Mouse (Mus musculus): ENCODE measurements around the gene Zfp444. TPM values are rescaled to one million over a fixed set of nuclear protein-coding genes. Genes with fewer than 3 reads are reported as not detected.
A peak's percentile ranks its signal among the peaks of the same experiment; 100 is the strongest.

Zfp444 gene
- polyA plus RNA-seq (2016; fragmentation: Nextera tagmentation; extraction: Ambion mirVana) = 85.1 and 86.3 TPM in 2 replicates

DNA sequence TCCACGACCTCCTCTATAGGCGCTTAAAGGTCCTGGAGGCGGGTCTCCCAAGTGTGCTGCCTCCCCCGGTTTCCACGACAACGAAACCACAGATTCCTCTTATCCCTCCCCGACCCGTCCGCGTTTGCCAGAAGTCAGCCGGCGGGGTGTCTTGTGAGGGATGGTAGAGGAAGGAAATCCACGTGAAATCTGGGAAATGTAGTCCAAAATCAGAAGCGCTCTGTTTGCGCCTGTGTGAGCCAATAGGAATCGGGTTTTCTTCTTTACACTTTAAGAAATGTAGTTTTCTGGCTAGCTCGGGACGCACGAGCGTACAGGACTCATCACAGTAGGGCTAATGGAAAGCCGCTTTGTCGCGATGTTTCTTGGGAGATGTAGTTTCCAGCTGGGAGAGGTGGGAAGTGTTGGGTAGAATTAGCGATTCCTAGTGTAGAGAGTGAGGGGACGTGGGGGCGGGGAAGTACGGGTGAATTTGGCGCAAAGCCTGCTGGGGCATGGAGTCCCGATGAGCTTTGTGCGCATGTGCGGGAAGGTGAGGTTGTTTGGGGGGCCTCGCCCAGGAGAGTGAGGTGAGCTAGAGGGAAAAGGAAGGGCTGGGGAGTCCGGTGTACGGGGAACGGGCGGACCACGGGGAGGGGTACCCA is at the start of gene Zfp444:
TSS of gene Zfp444 (plus strand) at position 221 of the 644 bp plus-strand sequence.
- peak; percentile 97 for DNase-seq (ENCODE audit: low spot score)
- under 1% methylated on average over 37 of the region's 37 CpGs for WGBS
- Histone ChIP-seq H3K27me3 (replicated peaks; ENCODE audit: low read depth, poor library complexity, severe bottlenecking) (no peaks in the 10 kb centered on the region), H3K4me3 (peak within 1 kb of the TSS; percentile 81), H3K27ac (replicated peaks) (peak within 1 kb of the TSS; percentile 89), H3K36me3 (replicated peaks) (peaks cover 29% of the 10 kb centered on the region), H3K9me3 (no peaks in the 10 kb centered on the region), H3K4me1 (peaks cover 7% of the 10 kb centered on the region)

DNA sequence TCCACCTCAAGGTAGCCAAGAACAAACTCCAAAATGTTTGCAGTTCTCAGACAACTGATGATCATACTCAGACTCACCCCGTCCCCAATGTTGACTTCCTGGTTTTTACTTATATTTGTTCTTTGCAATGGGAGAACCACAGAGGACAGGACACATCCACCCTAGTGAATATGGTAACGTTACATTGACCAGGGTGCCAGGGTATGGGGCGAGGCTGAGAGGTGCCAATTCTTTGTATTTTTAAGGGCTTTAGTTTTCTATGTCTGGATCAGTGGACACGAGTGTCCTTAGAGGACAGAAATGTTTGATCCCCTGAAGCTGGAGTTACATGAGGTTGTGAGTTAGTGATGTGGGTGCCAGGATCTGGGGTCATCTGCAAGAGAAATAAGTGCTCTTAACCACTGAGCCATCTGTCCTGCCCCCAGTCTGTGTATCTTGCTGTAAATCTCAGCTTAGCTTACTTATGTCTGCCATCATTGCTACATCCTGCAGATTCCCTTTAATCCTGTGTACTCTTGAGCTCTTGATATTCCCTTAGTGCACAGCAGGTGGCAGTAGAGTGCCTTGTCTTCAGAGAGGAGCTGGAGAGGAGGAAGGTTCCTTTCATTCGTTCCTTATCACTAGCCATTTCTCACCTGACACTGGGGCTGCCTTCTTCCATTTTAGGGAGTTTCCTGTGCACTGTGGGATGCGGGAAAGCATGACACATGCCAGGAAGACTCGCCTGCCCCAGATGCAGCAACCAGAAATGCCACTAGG is 45.2 kb upstream of the Zfp444 start:
- Histone ChIP-seq H3K27ac (replicated peaks) (no peak overlapping the region), H3K9me3 (peaks cover 5% of the 10 kb centered on the region; the same call in 1 of the 2 replicates), H3K36me3 (replicated peaks) (peaks cover 19% of the 10 kb centered on the region), H3K27me3 (replicated peaks; ENCODE audit: low read depth, poor library complexity, severe bottlenecking) (no peaks in the 10 kb centered on the region), H3K4me1 (no peaks in the 10 kb centered on the region), H3K4me3 (no peak overlapping the region)
- peak; percentile 61 for DNase-seq (ENCODE audit: low spot score)
- WGBS = 39% methylated on average over 7 of the region's 7 CpGs

DNA sequence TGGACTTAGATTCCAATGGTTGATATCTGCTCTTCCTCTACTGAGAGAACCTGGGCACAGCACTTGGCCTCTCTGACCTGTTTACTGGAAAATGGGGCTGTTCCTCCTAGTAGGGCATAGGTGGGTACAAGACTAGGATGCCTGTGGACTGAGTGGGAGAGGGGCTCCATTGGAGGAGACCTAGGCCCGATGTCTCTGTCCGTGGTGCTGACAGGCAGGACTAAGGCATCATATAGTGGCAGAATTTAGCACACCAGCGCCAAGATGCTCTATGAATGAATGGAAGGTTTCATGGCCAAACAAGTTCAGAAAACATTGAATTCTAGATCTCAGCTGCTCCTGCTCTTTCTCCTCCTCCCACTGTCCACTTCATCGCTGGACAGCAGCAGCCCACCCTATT is 41.7 kb upstream of the Zfp444 start:
- Histone ChIP-seq H3K36me3 (replicated peaks) (peaks cover 54% of the 10 kb centered on the region), H3K4me1 (no peaks in the 10 kb centered on the region), H3K4me3 (no peak overlapping the region), H3K9me3 (peaks cover 27% of the 10 kb centered on the region), H3K27ac (replicated peaks) (no peak overlapping the region), H3K27me3 (replicated peaks; ENCODE audit: low read depth, poor library complexity, severe bottlenecking) (no peaks in the 10 kb centered on the region)
- 48% methylated on average over 4 of the region's 4 CpGs for WGBS
- peak; percentile 44 for DNase-seq (ENCODE audit: low spot score)

DNA sequence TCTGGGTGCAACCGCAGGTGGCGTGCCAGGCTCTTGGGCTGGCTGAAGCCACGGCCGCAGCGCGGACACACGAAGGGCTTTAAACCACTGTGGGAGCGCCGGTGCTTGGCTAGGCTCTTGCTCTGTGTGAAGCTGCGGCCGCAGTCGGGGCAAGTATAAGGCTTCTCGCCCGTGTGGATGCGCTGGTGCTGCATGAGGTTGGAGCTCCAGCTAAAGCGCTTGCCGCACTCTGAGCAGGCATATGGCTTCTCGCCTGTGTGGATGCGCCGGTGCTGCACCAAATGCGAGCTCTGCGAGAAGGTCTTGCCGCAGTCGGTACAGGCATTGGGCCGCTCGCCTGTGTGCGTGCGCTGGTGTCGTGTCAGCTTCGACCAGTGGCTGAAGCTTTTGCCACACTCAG is 39.4 kb upstream of the Zfp444 start:
- Histone ChIP-seq H3K4me1 (no peaks in the 10 kb centered on the region), H3K36me3 (replicated peaks) (peaks cover 75% of the 10 kb centered on the region), H3K9me3 (peaks cover 27% of the 10 kb centered on the region), H3K27me3 (replicated peaks; ENCODE audit: low read depth, poor library complexity, severe bottlenecking) (no peaks in the 10 kb centered on the region), H3K27ac (replicated peaks) (no peak overlapping the region), H3K4me3 (no peak overlapping the region)
- 87% methylated on average over 30 of the region's 30 CpGs for WGBS
- no peak for DNase-seq (ENCODE audit: low spot score)

DNA sequence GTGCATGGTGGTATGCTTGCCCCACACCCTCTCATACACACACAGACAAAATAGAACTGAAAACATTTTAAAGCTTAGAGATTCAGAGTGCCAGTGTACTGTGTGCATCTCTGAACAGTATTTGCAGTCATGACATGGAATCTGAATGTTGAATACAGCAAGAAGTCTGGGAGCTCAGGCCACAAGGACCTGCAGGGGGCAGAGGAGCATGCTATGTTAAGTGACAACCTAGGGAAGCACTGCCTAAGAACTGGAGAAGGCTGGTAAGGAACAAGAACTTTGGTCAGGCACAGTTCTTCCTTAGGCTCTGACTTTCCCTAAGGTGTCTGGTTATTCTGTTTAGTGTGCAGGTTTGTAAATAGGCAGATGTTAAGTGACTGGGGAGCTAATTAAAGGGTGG is 35.5 kb upstream of the Zfp444 start:
- Histone ChIP-seq H3K9me3 (peaks cover 26% of the 10 kb centered on the region), H3K27ac (replicated peaks) (no peak overlapping the region), H3K4me1 (no peaks in the 10 kb centered on the region), H3K27me3 (replicated peaks; ENCODE audit: low read depth, poor library complexity, severe bottlenecking) (no peaks in the 10 kb centered on the region), H3K4me3 (no peak overlapping the region), H3K36me3 (replicated peaks) (peaks cover 91% of the 10 kb centered on the region)
- no peak for DNase-seq (ENCODE audit: low spot score)

DNA sequence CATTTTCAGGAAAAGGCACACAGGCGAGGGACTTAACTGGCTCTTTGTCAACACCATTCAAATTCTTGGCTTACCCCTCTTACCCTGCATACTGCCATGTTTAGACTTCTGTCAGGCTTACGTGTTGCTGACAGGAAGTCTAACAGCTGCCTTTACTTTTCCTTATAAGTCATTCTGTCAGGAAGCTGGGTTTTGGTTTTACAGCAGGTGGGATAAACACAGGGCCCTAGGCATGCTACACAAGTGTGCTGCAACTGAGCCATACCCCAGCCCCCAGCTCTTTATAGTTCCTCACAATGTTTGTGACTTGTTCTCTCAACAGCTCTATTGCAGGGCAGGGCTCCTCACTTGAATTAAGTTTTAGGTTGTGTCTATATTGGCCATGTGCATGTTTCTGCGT is 32.7 kb upstream of the Zfp444 start:
- H3K9me3 ChIP-seq = no peaks in the 10 kb centered on the region
- 88% methylated on average over 3 of the region's 3 CpGs for WGBS
- H3K36me3 ChIP-seq (replicated peaks) = peaks cover 70% of the 10 kb centered on the region

DNA sequence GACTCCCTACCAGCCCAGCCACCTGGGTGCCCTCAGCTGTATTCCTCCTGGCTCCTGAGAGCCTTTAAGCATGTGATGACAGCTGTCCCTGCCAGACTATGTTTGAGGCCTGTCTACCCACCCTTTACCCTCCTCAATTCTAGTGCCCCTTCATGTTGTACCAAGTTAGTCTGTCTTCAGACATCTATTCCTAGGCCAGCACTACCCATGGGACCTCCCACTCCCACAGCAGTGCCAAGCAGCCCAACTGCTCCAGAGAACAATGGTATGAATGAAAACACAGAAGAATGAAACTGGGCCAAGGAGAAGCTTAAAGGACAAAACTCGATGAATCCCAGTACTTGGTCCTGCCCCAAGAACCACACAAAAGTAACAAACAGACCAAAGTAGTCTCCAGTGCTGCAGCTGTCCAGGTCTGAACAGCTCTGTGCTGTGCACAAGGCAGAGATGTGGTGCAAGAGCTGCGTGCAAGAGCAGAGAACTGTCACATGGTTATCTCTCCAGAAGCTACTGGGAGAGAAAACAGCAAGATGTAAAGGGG is 28.0 kb upstream of the Zfp444 start:
- no peak for DNase-seq (ENCODE audit: low spot score)
- H3K27me3 ChIP-seq (replicated peaks; ENCODE audit: low read depth, poor library complexity, severe bottlenecking) = no peaks in the 10 kb centered on the region
- H3K9me3 ChIP-seq = no peaks in the 10 kb centered on the region
- peaks cover 28% of the 10 kb centered on the region for H3K36me3 ChIP-seq (replicated peaks)
- H3K27ac ChIP-seq (replicated peaks) = no peak overlapping the region
- no peak overlapping the region for H3K4me3 ChIP-seq
- peaks cover 5% of the 10 kb centered on the region; the same call in 1 of the 2 replicates for H3K4me1 ChIP-seq
- 94% methylated on average over 2 of the region's 2 CpGs for WGBS

More for the DNA sequence above, 32.7 kb upstream of the Zfp444 start:
- no peaks in the 10 kb centered on the region for H3K4me1 ChIP-seq
- no peak overlapping the region for H3K27ac ChIP-seq (replicated peaks)
- H3K4me3 ChIP-seq = no peak overlapping the region
- DNase-seq (ENCODE audit: low spot score) = no peak
- H3K27me3 ChIP-seq (replicated peaks; ENCODE audit: low read depth, poor library complexity, severe bottlenecking) = no peaks in the 10 kb centered on the region

DNA sequence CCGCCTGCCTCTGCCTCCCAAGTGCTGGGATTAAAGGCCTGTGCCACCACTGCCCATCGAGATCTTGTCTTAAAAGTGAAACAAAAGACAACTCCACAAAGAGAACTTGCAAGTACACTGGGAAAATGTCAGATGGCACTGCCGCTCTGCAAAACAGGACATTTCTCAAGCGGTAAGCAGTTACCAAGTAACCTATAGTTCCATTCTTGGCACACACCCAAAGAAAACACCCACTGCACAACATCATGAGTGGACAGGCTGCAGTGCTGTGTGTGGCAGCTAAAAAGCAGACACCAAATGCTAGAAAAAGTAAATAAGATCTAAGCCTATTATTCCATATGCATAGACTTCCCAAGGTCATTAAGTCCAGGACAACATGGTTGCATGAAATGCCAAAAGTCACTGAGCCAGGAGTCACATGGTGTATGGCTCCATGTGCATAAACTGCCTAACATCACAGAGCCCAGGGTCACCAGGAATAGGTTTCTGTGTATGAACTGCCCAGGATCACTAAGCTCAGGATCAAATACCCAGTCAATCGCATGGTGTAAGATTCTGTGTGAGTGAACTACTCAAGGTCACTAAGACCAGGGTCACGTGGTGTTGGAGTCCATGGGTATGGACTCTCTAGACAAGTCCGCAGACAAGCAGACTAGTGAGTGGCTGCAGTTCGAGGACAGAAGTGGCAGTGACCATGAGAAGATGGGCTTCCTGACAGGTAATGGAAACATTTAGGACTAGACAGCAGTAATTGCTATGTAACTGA is 26.4 kb upstream of the Zfp444 start:
- no peak overlapping the region for H3K4me3 ChIP-seq
- DNase-seq (ENCODE audit: low spot score) = no peak
- peaks cover 5% of the 10 kb centered on the region; the same call in 1 of the 2 replicates for H3K4me1 ChIP-seq
- H3K27me3 ChIP-seq (replicated peaks; ENCODE audit: low read depth, poor library complexity, severe bottlenecking) = no peaks in the 10 kb centered on the region
- no peaks in the 10 kb centered on the region for H3K9me3 ChIP-seq
- H3K27ac ChIP-seq (replicated peaks) = no peak overlapping the region
- 92% methylated on average over 8 of the region's 8 CpGs for WGBS
- peaks cover 14% of the 10 kb centered on the region for H3K36me3 ChIP-seq (replicated peaks)

DNA sequence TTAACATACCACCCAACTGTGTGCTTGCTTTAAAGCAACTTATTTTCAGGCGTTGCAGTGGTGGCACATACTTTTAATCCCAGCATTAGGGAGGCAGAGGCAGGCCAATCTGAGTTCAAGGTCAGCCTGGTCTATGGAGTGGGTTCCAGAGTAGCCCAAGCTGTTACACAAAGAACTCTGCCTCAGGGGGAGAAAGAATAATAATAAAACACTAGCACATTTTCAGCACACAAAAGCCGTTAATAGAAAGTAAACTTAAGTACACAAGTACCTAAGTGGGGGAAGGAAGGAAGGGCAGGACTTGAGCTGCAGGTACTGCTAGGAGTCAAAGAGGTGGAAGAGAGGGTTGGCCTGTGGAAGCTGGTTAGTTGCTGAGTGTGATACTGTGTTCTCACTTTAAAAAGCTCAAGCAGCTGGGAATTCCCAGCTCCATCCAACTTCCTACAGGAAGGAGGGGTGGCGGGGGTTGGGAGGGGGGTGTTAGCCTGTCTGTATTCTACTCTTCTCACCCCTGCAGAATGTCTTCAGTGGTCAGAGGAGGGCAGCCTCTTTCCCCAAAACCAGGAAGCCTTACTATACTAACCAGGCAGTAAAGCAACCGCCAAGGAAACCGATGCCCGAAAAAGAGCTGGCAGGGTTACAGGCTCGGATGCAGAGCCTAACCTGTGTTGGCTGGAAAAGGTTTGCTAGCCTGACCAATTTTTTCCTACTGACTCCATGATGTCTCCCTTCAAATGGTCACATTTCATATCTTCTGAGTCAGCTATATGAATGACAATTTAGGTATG is 25.6 kb upstream of the Zfp444 start:
- no peak for DNase-seq (ENCODE audit: low spot score)
- H3K4me3 ChIP-seq = no peak overlapping the region
- peaks cover 5% of the 10 kb centered on the region; the same call in 1 of the 2 replicates for H3K4me1 ChIP-seq
- no peak overlapping the region for H3K27ac ChIP-seq (replicated peaks)
- H3K9me3 ChIP-seq = no peaks in the 10 kb centered on the region
- H3K36me3 ChIP-seq (replicated peaks) = peaks cover 9% of the 10 kb centered on the region
- WGBS = 88% methylated on average over 7 of the region's 7 CpGs
- no peaks in the 10 kb centered on the region for H3K27me3 ChIP-seq (replicated peaks; ENCODE audit: low read depth, poor library complexity, severe bottlenecking)

DNA sequence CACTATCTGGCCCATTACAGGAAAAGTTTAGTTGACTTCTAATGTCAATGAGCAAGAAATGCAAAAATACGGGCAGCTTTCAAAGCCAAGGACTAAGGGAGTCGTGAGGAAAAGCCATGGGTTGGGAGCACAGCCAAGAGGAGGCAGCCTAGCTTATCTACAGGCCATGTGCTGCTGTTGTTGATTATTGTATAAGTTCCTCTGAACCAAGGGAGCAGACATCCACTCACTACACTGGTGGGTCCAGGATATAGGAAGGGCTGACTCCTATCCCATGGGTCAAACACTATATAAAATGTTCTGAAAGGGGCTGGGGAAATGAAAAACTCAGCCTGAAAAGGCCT is 25.1 kb upstream of the Zfp444 start:
- Histone ChIP-seq H3K27me3 (replicated peaks; ENCODE audit: low read depth, poor library complexity, severe bottlenecking) (no peaks in the 10 kb centered on the region), H3K9me3 (no peaks in the 10 kb centered on the region), H3K4me3 (no peak overlapping the region), H3K36me3 (replicated peaks) (peaks cover 3% of the 10 kb centered on the region), H3K4me1 (peaks cover 5% of the 10 kb centered on the region; the same call in 1 of the 2 replicates), H3K27ac (replicated peaks) (no peak overlapping the region)
- no peak for DNase-seq (ENCODE audit: low spot score)
- WGBS = 87% methylated on average over 2 of the region's 2 CpGs

DNA sequence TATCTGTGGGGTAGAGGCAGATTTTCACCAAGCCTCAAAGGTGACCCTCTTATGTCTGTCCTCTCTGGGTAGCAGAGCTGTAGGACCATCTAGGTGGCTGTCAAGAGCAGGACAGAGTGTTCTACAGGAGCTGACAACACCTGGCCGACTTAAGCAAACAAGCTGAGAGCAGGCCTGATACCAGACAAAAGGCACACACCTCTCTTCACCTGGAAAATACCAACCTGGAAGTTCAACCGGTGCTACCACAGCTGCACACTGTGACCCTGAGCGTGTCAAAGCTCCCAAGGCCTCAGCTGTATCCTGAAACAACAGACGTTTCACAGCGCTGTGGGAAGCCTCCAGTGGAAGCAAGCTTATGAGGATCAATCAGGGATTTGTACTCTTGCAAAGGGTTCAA is 24.3 kb upstream of the Zfp444 start:
- WGBS = 87% methylated on average over 5 of the region's 5 CpGs
- no peak overlapping the region for H3K4me3 ChIP-seq
- H3K27ac ChIP-seq (replicated peaks) = no peak overlapping the region
- H3K4me1 ChIP-seq = peaks cover 5% of the 10 kb centered on the region; the same call in 1 of the 2 replicates
- peaks cover 3% of the 10 kb centered on the region; the same call in 1 of the 2 replicates for H3K36me3 ChIP-seq (replicated peaks)
- DNase-seq (ENCODE audit: low spot score) = no peak
- no peaks in the 10 kb centered on the region for H3K27me3 ChIP-seq (replicated peaks; ENCODE audit: low read depth, poor library complexity, severe bottlenecking)
- no peaks in the 10 kb centered on the region for H3K9me3 ChIP-seq

DNA sequence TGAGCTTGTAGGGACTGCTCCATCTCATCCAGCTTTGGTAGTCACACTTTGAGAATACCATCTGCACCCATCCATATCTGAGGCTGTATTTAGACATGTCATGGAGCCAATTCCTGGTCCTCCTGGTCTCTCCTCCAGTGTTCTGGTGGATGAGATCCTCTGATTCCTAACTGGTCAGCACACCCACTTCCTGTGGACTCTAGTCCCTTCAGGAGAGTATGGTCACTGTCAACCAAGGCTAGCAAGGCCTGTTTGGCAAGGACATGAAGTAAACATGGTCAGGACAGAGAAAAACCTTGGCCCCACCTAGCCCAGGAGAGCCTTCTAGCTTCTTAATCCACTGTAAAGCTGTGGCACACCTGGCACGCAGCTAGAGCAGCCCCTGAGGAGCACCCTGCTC is 20.8 kb upstream of the Zfp444 start:
- Histone ChIP-seq H3K4me3 (no peak overlapping the region), H3K9me3 (0 out of 2 replicates have a peak, but pooled peaks cover 7% of the 10 kb centered on the region), H3K36me3 (replicated peaks) (peaks cover 8% of the 10 kb centered on the region; the same call in 1 of the 2 replicates), H3K4me1 (peaks cover 23% of the 10 kb centered on the region), H3K27me3 (replicated peaks; ENCODE audit: low read depth, poor library complexity, severe bottlenecking) (no peaks in the 10 kb centered on the region), H3K27ac (replicated peaks) (no peak overlapping the region)
- DNase-seq (ENCODE audit: low spot score) = no peak
- 84% methylated on average over 1 of the region's 1 CpGs for WGBS
